Mouse (Mus musculus) heart, embryonic 10.5 days (tissue): ENCODE measurements around the gene Erp29. TPM values are rescaled to one million over a fixed set of nuclear protein-coding genes. Genes with fewer than 3 reads are reported as not detected.
A peak's percentile ranks its signal among the peaks of the same experiment; 100 is the strongest.

Experiments used
- DNase-seq: peaks from one replicate; pipeline ENCODE4 v3.0.0-alpha.2; 2017; ENCODE audit warnings: low spot score
- H3K27ac ChIP-seq: fragments of 300-500 bp; sonication (generic); 2 replicates; pipeline ENCODE4 v1.5.1; 2016; ENCODE audit warnings: mild to moderate bottlenecking
- H3K27me3 ChIP-seq: fragments of 300-500 bp; sonication (generic); 2 replicates; pipeline ENCODE4 v1.6.1; 2016; ENCODE audit warnings: mild to moderate bottlenecking; ENCODE audit not compliant: poor library complexity, insufficient read depth, severe bottlenecking
- H3K36me3 ChIP-seq: fragments of 300-500 bp; sonication (generic); 2 replicates; pipeline ENCODE4 v1.6.1; 2016; ENCODE audit warnings: mild to moderate bottlenecking, moderate library complexity
- H3K4me1 ChIP-seq: fragments of 300-500 bp; sonication (generic); 2 replicates; pipeline ENCODE4 v1.6.1; 2016; ENCODE audit warnings: mild to moderate bottlenecking
- H3K4me3 ChIP-seq: fragments of 300-500 bp; sonication (generic); 2 replicates; pipeline ENCODE4 v1.5.1; 2016; ENCODE audit warnings: mild to moderate bottlenecking, moderate library complexity
- H3K9me3 ChIP-seq: fragments of 300-500 bp; sonication (generic); 2 replicates; pipeline ENCODE4 v1.6.1; 2016; ENCODE audit warnings: mild to moderate bottlenecking, moderate library complexity
- WGBS: fragments of 180-500 bp; shearing (Covaris S2); methylation state at CpG from one replicate; pipeline ENCODE4 v1.1.7; 2016; 5-methylcytosine and 5-hydroxymethylcytosine counted together
- polyA plus RNA-seq: library from polyadenylated mRNA; unstranded; fragments of >200 nt; fragmentation: Nextera tagmentation; extraction: Ambion mirVana; gene quantifications from 2 replicates; pipeline ENCODE4 v1.2.1, GENCODE M21; 2016

Gene Erp29
- polyA plus RNA-seq, 1 experiment from 2014 or later, result 153 TPM

GRCm38 (mm10) chr5:121383857-121384756 lies 68.2 kb downstream of the Erp29 start:
- Histone ChIP-seq H3K4me3 (peak overlapping the region; percentile 71), H3K4me1 (peaks cover 3% of the 10 kb centered on the region; the same call in 1 of the 2 replicates), H3K27me3 (no peaks in the 10 kb centered on the region), H3K36me3 (peaks cover 41% of the 10 kb centered on the region), H3K27ac (peak overlapping the region; percentile 93; the same call in 1 of the 2 replicates), H3K9me3 (no peaks in the 10 kb centered on the region; the same call in 1 of the 2 replicates)
- no peak for DNase-seq
- 60% methylated on average over 10 of the region's 10 CpGs for WGBS

- no peak overlapping the region for H3K27ac ChIP-seq
- 96% methylated on average over 2 of the region's 2 CpGs for WGBS
- H3K4me1 ChIP-seq, result peaks cover 3% of the 10 kb centered on the region; the same call in 1 of the 2 replicates
- no peaks in the 10 kb centered on the region; the same call in 1 of the 2 replicates for H3K9me3 ChIP-seq
- H3K36me3 ChIP-seq, result peaks cover 72% of the 10 kb centered on the region
- no peak overlapping the region for H3K4me3 ChIP-seq
- no peak for DNase-seq
- no peaks in the 10 kb centered on the region for H3K27me3 ChIP-seq
These were observed 71.6 kb downstream of the Erp29 start for GRCm38 (mm10) chr5:121380692-121381091.

DNA sequence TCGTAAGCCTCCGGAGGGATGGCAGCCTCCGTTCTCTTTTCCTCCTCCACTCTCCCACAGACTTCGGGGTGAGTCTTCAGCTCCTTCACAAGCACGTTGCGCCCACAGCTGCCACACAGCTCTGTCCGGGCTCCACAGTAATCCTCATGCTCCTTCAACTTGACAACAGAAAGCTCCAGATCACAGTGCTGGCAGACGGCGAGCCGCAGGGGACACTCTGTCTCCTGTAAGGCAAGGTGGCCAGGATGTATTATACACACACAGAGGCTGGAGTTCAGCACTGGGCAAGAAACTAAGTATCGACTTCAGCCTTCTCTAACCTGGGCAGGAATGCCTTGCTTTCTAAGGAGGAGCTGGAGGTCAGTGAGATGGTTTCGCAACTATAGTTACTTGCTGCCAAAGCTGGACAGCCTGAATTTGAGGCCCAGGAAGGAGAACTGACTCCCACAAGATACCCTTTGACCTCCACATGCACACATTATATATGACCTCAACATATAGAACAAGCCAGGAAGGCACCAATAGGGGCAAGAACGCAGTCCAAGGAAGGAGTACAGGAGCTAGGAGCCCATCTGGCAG lies 73.5 kb downstream of the Erp29 start:
- WGBS, result 91% methylated on average over 13 of the region's 13 CpGs
- Histone ChIP-seq H3K27me3 (no peaks in the 10 kb centered on the region), H3K36me3 (peaks cover 88% of the 10 kb centered on the region), H3K9me3 (no peaks in the 10 kb centered on the region; the same call in 1 of the 2 replicates), H3K4me1 (no peaks in the 10 kb centered on the region), H3K4me3 (no peak overlapping the region), H3K27ac (no peak overlapping the region)
- DNase-seq, result no peak

Other genes starting within 250 kb of the Erp29 start
- gene Rpl6, start 248.0 kb downstream of the Erp29 start, polyA plus RNA-seq, result 463 and 580 TPM in 2 replicates
- 3.9 and 4.8 TPM in 2 replicates for gene Hectd4, start 232.3 kb downstream of the Erp29 start, polyA plus RNA-seq
- gene Trafd1, start 66.9 kb downstream of the Erp29 start, polyA plus RNA-seq, result 71.9 and 80.3 TPM in 2 replicates
- gene Naa25, start 54.6 kb downstream of the Erp29 start, polyA plus RNA-seq, result 47.3 and 50.7 TPM in 2 replicates
- gene Tmem116, start 613 bp downstream of the Erp29 start, polyA plus RNA-seq, result 2.4 and 4.6 TPM in 2 replicates
- 0.15 and 0.18 TPM in 2 replicates for gene Adam1b, start 50.9 kb upstream of the Erp29 start, polyA plus RNA-seq
- gene Adam1a, start 93.0 kb upstream of the Erp29 start, polyA plus RNA-seq, result 0.78 and 1.4 TPM in 2 replicates
- not detected in 2 replicates for gene Gm42878, start 93.0 kb upstream of the Erp29 start, polyA plus RNA-seq
- 36.0 and 38.5 TPM in 2 replicates for gene Mapkapk5, start 93.4 kb upstream of the Erp29 start, polyA plus RNA-seq
- 59.9 and 90.3 TPM in 2 replicates for gene Aldh2, start 141.3 kb upstream of the Erp29 start, polyA plus RNA-seq
- gene Acad12, start 166.4 kb upstream of the Erp29 start, polyA plus RNA-seq, result 4.7 and 6.1 TPM in 2 replicates
- 1.5 and 2.6 TPM in 2 replicates for gene Acad10, start 208.0 kb upstream of the Erp29 start, polyA plus RNA-seq
- gene Brap, start 208.1 kb upstream of the Erp29 start, polyA plus RNA-seq, result 33.2 and 35.5 TPM in 2 replicates